Mouse (Mus musculus): Measurements from ENCODE around the gene Crygc.
"Not testable (repeated sequence)": the region's sequence is repeated elsewhere in the genome, so short reads cannot be mapped to it uniquely, and the experiment has no call there.

Crygc gene

GRCm38 (mm10) chr1:65082188-65082587, 8.7 kb upstream of the Crygc start, which contains the start of gene Crygb:
Crygb (minus strand) TSS chr1:65082288.
- ChIA-PET POLR2A (interaction anchor here in 2 of 4 experiments (0.7 to 1.2 kb wide), 3 partner anchors 97 to 392 kb away, joined by 3 to 4 read pairs (median 3); partner anchors contain the start of gene Ccnyl1 (in 1 of the 2)), CTCF (interaction anchor here in 1 of 4 experiments (0.8 kb wide), 1 partner anchor 30 kb away, joined by 3 read pairs; no protein-coding TSS in a partner anchor)

GRCm38 (mm10) chr1:65075607-65076006, 2.1 kb upstream of the Crygc start:
- ChIA-PET POLR2A (no interaction called here), CTCF (no interaction called here)

GRCm38 (mm10) chr1:65067842-65068241, 5.6 kb downstream of the Crygc start:
- CTCF ChIA-PET, result no interaction called here
- POLR2A ChIA-PET, result no interaction called here

- ChIA-PET POLR2A (no interaction called here), CTCF (no interaction called here)
Observed at GRCm38 (mm10) chr1:65064201-65064600, 9.3 kb downstream of the Crygc start.

GRCm38 (mm10) chr1:65063352-65063751, 10.1 kb downstream of the Crygc start, which contains the start of gene Crygd:
Crygd (minus strand) TSS chr1:65063452.
- POLR2A ChIA-PET, result no interaction called here
- CTCF ChIA-PET, result no interaction called here

- POLR2A ChIA-PET, result interaction anchor here in 3 of 4 experiments (0.6 to 2.7 kb wide), 10 partner anchors 10 to 362 kb away, joined by 3 to 16 read pairs (median 4); partner anchors contain the start of gene Ccnyl1 (in 2 of the 3)
- CTCF ChIA-PET, result interaction anchor here in 3 of 4 experiments (0.6 to 1.3 kb wide), 4 partner anchors 66 to 396 kb away, joined by 3 to 4 read pairs (median 3); no protein-coding TSS in a partner anchor
Observed at GRCm38 (mm10) chr1:65052140-65052539, 21.3 kb downstream of the Crygc start.

- POLR2A ChIA-PET, result interaction anchor here in 3 of 4 experiments (1.0 to 2.7 kb wide), 9 partner anchors 11 to 361 kb away, joined by 3 to 16 read pairs (median 5); partner anchors contain the start of gene Ccnyl1 (in 2 of the 3)
- CTCF ChIA-PET, result interaction anchor here in 1 of 4 experiments (1.0 kb wide), 1 partner anchor 65 kb away, joined by 3 read pairs; no protein-coding TSS in a partner anchor
Observed at GRCm38 (mm10) chr1:65051696-65052095, 21.8 kb downstream of the Crygc start.

GRCm38 (mm10) chr1:65050952-65051351, 22.5 kb downstream of the Crygc start, which contains the start of gene Cryge:
Cryge (minus strand) TSS chr1:65051149.
- CTCF ChIA-PET, result not testable (repeated sequence)
- POLR2A ChIA-PET, result interaction anchor here in 2 of 4 experiments (0.6 to 2.7 kb wide), 5 partner anchors 28 to 1396 kb away, joined by 3 to 16 read pairs (median 7); partner anchors contain the start of gene Ccnyl1 (in 1 of the 2)

- POLR2A ChIA-PET, result interaction anchor here in 3 of 4 experiments (0.7 to 3.1 kb wide), 9 partner anchors 12 to 525 kb away, joined by 3 to 12 read pairs (median 3); partner anchors contain the start of genes Ccnyl1 (in 1 of the 3) and Fzd5 (in 1 of the 3)
- CTCF ChIA-PET, result interaction anchor here in 3 of 4 experiments (0.6 to 1.6 kb wide), 6 partner anchors 14 to 331 kb away, joined by 3 to 6 read pairs (median 4); no protein-coding TSS in a partner anchor
Observed at GRCm38 (mm10) chr1:65048781-65049180, 24.7 kb downstream of the Crygc start.

GRCm38 (mm10) chr1:65046401-65047109, 26.9 kb downstream of the Crygc start:
- CTCF ChIA-PET, result interaction anchor here in 1 of 4 experiments (1.6 kb wide), 1 partner anchor 133 kb away, joined by 4 read pairs; no protein-coding TSS in a partner anchor
- POLR2A ChIA-PET, result interaction anchor here in 1 of 4 experiments (3.1 kb wide), 1 partner anchor 132 kb away, joined by 12 read pairs; no protein-coding TSS in a partner anchor

- ChIA-PET POLR2A (interaction anchor here in 1 of 4 experiments (0.9 kb wide), 1 partner anchor 353 kb away, joined by 3 read pairs; no protein-coding TSS in a partner anchor), CTCF (no interaction called here)
Observed at GRCm38 (mm10) chr1:65043433-65043832, 30.1 kb downstream of the Crygc start.

GRCm38 (mm10) chr1:65041837-65042236, 31.7 kb downstream of the Crygc start:
- ChIA-PET CTCF (interaction anchor here in 1 of 4 experiments (0.7 kb wide), 1 partner anchor 253 kb away, joined by 6 read pairs; no protein-coding TSS in a partner anchor), POLR2A (interaction anchor here in 2 of 4 experiments (0.7 kb wide), 2 partner anchors 39 to 136 kb away, joined by 3 to 4 read pairs; no protein-coding TSS in a partner anchor)

GRCm38 (mm10) chr1:65040806-65041205, 32.7 kb downstream of the Crygc start:
- ChIA-PET POLR2A (interaction anchor here in 3 of 4 experiments (0.8 to 1.5 kb wide), 7 partner anchors 12 to 350 kb away, joined by 3 to 8 read pairs (median 3); partner anchors contain the start of gene Ccnyl1 (in 3 of the 3)), CTCF (interaction anchor here in 1 of 4 experiments (0.6 kb wide), 1 partner anchor 74 kb away, joined by 4 read pairs; no protein-coding TSS in a partner anchor)

GRCm38 (mm10) chr1:65039679-65040078, 33.8 kb downstream of the Crygc start:
- ChIA-PET CTCF (no interaction called here), POLR2A (interaction anchor here in 3 of 4 experiments (0.5 to 2.5 kb wide), 6 partner anchors 79 to 349 kb away, joined by 3 to 11 read pairs (median 4); partner anchors contain the start of gene Ccnyl1 (in 2 of the 3))

- CTCF ChIA-PET, result no interaction called here
- POLR2A ChIA-PET, result interaction anchor here in 2 of 4 experiments (1.0 to 2.9 kb wide), 4 partner anchors 14 to 347 kb away, joined by 4 to 16 read pairs (median 8); partner anchors contain the start of gene Ccnyl1 (in 1 of the 2)
Observed at GRCm38 (mm10) chr1:65037542-65037941, 35.9 kb downstream of the Crygc start.

- ChIA-PET CTCF (no interaction called here), POLR2A (interaction anchor here in 3 of 4 experiments (0.5 to 1.1 kb wide), 4 partner anchors 15 to 914 kb away, joined by 3 read pairs; partner anchors contain the start of genes Ccnyl1 (in 1 of the 3) and Klf7 (in 1 of the 3))
Observed at GRCm38 (mm10) chr1:65035513-65035912, 38.0 kb downstream of the Crygc start.

GRCm38 (mm10) chr1:65032641-65033040, 40.8 kb downstream of the Crygc start, which contains the start of gene Akr1cl:
Akr1cl (minus strand) TSS chr1:65032759.
- ChIA-PET POLR2A (interaction anchor here in 1 of 4 experiments (0.7 to 1.1 kb wide), 2 partner anchors 13 to 47 kb away, joined by 3 read pairs; no protein-coding TSS in a partner anchor), CTCF (no interaction called here)

- ChIA-PET CTCF (no interaction called here), POLR2A (interaction anchor here in 1 of 4 experiments (0.7 kb wide), 1 partner anchor 1216 kb away, joined by 3 read pairs; no protein-coding TSS in a partner anchor)
Observed at GRCm38 (mm10) chr1:65028206-65028605, 45.3 kb downstream of the Crygc start.
